Mouse (Mus musculus): ENCODE data around the gene Abcc9.

Gene Abcc9

DNA sequence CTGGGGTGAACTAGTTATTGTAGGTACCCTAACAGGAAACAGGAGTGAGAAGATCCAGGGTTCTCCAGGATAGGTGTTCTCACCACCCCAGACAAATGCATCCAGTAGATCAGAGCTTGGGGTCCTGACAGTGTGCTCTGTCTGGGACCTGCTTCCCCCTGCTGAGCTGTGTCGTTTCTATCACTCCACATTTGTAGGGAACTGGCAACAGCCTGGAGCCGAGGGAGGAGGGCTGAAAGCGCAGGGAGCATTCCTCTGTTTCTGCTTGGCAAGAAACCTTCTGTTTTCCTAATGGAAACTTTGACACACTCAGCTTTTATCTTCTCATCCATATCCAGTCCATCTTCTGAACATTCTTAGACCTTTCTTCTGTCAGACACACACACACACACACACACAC, 85.5 kb downstream of the Abcc9 start:
- DNase-seq (ENCODE audit: low read depth, low spot score): no peak

DNA sequence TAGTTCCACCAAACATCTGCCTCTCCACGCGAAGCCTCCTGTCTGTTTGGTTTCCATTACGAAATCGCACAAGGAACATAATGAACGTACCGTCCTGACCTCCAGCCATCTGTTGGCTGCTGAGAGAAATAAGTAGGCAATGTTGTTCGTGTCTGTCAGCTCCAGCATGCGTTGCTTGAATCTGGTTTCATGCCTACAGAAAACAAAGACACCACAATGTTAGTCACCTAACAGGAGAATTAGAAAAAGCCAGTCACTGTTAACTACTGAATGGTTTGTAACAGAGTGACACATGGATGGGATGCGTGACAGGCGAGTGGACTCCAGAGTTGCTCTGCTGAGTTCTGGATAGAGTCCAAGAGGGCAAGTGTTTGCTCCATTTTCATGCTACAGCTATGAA, 87.8 kb downstream of the Abcc9 start:
- no peak for DNase-seq (ENCODE audit: low read depth, low spot score)

DNA sequence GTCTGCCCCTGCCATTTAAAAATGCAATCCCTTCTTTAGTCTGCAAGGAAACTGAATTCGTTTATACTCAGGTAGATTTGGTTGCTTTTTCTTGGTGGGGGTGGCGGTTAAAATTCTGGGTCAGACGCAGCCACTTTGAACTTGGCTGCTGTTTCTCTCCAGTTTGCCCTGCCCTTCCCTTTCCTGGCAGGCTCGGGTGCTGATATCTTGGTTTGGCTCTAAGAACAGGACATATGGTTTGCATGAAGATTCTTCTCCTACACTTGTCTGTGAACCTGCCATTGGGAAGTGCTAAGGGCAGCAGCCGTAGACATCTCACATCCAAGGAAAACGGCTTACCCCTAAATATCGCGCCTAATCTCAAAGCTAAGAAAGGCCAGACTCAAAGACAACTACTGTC, 89.7 kb downstream of the Abcc9 start:
- no peak for DNase-seq (ENCODE audit: low read depth, low spot score)

DNA sequence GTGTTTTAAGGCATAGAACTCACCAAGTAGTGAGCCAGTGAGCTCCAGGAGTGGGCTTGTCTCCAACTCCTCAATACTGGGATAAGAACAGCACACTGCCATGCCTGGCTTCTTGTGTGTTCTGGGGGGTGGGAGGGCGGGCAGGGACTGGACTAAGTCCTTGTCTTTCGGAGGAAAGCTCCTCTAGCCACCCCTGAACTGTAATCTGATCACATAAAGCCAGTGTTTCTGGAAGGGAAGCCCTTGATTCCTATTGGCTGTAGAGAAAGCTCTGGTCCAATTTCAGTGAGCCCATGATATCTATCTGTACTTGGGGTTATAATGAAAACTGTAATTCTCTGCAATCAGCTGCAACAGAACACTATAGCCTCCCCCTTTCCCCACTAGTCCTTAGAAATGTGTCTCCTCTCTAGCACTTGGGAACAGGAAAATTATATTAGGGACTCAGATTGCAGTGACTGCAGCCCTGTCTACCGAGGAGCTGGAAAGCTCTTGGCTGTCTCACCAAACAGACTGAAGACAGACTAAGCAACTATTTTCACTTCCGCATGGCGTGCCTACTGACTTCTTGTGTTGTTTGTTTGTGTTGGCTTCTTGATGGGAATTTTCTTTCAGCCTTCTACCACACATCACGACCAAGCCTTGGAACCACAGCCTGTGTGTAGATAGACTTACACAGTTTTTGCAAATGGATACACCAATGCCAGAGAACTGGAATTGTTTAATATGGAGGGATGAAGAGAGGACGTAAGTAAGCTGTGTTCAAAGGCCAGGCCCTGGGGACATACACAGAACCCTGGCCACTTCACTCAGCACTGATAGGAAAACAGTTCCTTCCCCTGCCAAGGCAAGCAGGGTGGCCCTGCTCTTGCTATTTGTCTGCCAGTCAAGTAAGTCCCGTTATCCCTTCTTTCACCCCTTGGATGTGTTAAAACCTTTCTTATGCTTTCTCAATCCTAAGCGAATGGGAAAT, 92.4 kb downstream of the Abcc9 start:
- no peak for DNase-seq (ENCODE audit: low read depth, low spot score)

DNA sequence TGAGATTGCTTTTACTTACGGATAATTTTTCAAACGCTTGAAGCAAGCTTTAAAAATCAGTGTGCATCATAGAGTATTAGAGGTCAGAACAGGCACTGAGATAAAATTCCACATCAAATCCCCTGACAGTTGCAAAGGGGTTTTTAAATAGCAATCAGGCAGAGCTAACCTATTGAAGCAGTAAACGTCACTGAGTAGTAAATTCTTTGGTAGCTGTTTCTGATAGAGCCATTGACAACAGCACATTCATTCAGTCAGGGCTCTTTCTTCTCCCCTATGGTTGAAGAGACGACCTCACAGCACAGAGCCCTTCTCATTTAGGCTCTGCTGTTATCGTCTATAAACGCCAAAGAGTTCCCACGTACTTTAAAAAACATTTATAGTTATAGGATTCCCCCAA, 95.0 kb downstream of the Abcc9 start:
- DNase-seq (ENCODE audit: low read depth, low spot score): no peak

DNA sequence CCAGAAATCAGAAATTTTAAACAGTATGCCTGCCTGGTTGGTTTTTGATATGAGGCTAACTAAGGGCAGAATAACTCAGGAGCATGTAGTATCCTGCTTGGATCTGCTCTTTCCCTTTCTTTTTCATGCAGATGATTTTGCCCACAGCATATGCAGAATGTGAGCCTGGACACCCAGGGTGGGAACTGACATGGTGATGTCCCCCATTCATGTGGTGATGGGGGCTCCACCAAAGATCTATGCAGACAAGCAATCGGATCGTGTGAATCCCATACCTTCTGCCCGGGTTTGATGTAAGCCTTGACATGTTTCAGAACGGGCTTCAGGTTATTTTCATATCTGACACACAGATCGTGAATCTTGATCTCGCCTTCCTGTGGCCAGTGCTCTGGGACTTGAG, 99.3 kb downstream of the Abcc9 start:
- DNase-seq (ENCODE audit: low read depth, low spot score): no peak

DNA sequence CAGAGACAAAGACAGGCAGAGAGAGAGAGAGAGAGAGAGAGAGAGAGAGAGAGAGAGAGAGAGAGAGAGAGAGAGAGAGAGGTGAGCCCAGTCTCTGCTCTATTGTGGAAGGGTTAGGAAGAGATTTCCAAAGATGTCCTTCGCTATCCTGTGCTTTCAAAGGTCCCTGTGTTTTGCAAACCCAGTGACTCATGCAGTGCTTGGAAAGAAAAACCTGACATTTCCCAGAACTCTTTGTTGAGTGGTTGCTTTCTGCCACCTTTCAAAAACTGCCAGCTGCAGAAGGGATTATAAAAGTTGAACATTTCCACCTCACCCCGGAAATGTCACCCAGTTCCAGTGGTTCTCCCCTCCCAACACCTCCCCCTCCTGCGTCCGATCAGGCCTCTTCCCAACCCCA, 123.3 kb downstream of the Abcc9 start:
- DNase-seq (ENCODE audit: low read depth, low spot score): no peak

DNA sequence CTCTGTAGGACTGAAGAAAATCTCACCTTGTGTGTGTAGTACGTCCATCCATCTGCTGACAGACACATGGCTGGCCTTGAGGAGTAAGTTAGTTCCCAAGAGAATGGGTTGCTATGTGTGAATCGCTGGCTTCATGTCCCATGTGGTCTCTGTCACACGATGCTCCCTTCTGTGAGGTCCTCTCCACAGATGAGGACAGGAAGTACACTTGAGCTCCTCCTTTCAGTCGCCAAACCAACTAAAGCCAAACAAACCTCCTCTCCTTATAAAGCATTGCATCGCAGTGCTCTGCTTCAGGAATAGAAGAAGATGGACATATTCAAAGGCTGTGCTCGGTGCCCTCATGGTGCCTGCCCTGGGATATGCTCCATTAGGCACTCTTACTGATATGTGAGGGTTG, 124.3 kb downstream of the Abcc9 start:
- DNase-seq (ENCODE audit: low read depth, low spot score): no peak

DNA sequence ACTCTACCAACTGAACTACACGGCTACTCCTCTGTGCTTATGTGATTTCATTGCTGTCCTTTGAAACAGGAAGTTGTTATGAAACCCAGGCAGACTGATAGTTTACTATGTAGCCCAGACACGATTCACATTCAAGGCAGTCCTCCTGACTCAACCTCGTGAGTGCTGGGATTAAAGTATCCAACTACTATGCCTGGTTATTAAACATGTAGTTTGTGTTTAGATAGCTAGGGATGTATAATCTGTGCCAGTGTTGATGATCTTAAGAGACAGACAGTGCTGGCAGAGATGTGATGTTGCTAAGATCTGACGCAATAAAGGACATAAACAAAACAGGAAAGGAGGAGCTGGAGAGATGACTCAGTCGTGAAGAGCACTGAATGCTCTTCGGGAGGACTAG, 129.2 kb downstream of the Abcc9 start:
- no peak for DNase-seq (ENCODE audit: low read depth, low spot score)

DNA sequence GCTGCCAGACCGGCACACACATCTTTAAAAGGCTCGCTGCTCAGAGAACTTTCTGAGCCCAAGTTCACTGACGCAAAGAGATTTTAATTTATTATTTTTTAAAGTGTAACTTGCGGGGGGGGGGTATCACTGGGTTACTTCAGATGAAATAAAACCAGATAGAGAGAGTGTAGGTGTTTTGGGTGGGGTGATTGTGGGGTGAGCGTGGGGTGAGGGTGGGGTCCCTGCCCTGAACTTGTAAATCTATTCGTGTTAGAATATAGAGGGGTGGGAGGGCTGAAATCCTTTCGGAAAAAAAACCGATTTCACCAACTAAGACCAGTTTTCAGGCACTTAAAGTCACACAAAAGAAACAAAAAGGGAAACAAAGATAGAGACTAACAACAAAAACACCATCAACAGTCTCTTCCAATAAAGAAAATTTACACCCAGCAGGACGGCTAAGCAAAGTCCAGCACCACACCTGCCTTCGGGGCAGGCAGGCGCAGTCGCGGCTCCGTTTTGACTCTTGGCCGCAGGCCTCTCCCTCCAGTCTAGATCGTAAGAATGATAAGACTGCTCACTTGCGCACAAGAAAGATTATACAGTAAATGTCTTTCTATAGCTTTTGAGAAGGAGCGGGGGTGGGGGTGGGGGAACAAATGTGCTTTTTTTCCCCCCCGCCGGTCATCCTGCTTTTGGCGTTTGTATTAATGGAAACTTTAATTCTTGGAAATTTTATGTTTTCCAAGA, 130.3 kb downstream of the Abcc9 start:
- DNase-seq (ENCODE audit: low read depth, low spot score): no peak

DNA sequence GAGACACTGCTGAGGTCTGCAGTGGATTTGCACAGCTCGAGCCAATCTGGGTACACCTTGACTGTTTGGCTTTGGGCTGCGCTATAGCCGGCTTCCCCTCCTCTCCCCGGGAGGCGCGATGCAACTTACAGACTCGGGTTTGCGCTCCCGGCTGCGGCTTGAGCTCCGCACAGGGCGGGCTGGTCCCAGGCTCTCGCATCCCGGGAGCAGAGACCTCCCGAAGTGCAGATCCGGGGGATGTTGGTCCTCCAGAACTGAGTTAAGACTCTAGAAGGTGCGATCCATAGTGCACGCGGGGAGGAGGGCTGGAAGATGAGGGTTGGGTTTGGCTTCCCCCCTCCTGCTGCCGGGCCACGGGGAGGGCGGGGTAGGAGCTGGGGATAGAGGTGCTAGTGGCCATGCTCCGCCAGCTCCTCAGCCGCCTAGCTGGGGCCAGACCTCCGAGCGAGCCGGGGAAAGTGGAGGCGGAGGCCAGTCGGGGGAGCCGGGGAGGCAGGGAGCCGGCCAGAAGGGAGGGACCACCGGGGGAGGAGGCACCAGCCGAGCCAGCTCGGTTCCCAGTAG, 131.0 kb downstream of the Abcc9 start, which contains the start of gene Kcnj8:
TSS of gene Kcnj8 (minus strand) at position 560 of the 564 bp plus-strand sequence.
- DNase-seq (ENCODE audit: low read depth, low spot score): peak; percentile 31

DNA sequence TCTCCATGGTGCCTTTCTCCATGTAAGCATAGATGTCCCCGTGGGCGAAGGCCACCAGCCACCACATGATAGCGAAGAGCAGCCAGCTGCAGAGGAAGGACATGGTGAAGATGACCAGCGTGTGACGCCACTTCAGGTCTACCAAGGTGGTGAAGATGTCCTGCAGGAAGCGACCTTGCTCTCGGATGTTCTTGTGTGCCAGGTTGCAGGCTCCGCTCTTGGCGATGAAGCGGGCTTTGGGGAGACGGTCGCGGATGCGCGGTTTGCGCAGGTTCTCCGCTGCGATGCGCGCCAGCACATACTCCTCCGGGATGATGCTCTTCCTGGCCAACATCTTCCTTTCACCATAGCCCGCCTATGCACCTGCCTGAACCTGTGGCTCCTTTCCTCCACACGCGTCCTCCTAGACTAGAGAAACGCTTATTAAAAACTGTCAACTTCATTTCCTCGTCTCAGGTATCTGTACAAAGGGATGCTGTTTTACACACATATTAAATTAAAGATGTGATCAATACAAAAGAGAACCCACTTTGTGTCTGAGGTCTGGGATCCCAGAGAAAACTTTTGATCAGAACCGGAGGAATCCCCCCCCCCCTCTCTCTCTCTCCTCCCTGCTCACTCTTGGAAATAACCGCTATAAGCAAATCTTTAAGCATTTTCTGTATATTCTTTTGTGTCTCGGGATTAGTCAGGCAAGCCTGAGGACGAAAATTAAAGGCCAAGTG, 131.9 kb downstream of the Abcc9 start:
- DNase-seq (ENCODE audit: low read depth, low spot score): no peak

DNA sequence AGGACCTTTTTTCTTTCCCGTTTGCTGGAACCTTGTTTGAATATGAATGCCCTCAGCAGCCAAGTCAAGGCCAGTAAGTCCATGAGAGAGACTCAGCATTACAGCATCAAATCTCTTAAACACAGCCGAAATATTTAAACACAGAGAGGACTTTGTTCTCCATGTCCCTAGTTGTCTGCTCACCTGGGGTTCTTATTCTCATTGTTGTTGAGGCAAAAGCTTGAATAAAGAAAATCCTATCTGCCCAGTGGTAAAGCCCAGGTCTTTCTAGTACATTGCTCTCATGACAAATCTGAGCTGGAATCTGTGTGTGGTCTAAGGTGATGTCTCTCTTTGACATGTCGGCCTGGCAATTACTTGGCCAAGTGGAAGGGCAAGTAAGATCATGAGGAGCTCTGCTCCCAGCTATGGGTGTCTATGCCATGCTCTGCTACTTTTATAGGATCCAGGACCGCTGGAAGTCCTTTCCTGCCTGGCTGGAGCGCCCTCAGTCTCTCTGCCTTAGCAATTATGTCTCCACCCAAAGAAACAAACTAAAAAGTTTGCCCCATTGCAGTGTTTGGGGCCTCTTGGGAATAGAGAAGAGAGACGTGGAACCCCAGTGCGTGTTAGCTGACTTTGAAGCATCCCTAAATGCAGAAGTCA, 133.3 kb downstream of the Abcc9 start:
- no peak for DNase-seq (ENCODE audit: low read depth, low spot score)

DNA sequence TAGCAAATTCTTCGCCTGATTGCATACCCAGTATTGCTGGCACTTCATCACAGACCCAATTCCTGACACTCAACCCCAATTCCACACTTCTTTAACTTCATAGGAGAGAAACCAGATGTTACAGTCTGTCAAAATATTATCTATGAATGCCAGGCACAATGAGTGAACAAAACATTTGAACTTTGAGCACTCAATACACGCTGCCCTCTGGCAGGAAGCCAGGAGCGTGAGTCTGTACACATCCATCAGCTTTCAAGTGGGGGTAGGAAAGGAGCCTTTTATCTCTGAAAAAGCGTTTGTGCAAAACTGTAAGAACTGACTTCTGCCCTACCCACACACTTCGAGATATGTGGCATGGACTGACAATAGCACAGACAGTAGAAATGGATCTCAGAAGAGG, 134.7 kb downstream of the Abcc9 start:
- DNase-seq (ENCODE audit: low read depth, low spot score): no peak

DNA sequence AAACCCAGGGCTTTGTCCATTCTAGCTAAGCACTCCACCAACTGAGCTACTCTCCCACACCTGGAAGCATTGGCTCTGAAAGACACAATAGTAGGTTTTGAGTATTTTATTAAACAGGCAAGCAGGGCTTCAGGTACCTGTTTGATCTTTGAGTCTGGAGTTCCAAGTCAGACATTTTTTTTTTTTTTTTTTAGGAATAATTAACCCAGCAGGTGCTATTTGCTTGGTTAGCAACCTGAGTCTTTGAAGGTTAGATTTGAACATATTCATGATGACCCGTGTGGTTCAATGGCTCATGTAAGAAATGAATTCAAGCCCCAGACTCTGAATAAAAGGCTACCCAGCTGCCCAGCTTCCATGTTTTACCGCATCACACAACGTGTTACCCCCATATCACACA, 137.4 kb downstream of the Abcc9 start:
- no peak for DNase-seq (ENCODE audit: low read depth, low spot score)

DNA sequence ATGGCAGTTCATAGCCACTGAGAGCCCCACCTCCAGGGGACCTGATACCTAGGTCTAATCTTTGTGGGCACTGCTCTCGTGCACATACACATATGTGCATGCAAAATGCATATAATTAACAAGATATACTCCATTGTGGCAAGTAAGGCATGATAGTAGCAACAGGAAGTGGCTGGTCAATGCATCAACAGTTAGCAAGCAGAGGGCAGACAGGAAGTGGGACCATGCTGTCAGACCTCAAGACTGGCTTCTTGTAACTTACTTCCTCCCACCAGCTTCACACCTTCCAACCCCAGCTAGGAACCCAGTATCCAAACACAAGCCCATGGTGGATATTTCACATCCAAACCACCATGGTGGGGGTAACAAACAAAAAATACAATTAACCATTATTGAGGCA, 141.0 kb downstream of the Abcc9 start:
- no peak for DNase-seq (ENCODE audit: low read depth, low spot score)

DNA sequence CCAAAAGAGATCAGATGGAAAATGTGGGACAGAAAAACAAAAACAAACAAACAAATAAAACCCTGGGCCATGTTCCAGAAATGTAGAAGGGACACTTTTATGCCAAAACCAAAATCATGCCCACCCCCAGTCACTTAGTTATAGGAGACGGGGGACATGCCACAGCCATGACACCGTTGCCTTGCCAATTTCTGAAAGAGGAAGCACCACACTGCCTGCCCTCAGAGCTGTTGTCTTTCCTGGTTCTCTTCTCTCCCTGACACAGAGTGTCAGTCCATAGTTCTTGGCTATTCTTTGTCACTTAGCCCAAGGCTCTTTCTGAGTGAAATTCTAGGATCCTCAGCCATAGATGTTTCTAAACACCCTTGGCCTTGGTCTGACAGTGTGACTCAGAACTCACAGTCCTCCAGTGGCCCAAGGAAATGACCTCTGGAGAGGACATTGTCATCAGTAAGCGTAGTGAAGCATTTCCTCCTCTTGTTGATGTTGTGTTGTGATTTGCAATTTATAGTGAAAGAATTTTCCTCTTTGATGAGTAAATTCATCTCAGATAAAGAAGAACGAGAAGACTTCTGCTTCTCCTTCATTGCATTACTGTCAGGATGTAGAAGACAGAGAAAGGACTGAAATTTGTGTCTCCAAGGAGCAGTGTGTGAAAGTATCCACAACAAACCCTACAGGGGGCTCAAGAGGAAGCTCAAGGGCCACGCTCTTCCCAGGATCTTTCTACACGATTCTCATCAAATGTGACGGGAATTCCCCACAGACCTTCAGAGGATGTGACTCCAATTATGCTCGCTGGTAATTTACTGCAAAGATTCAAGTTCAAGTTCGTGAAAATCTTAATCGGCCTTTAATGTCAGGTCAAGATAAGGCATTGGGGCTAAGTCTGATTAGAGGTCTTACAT, 143.1 kb downstream of the Abcc9 start:
- no peak for DNase-seq (ENCODE audit: low read depth, low spot score)

DNA sequence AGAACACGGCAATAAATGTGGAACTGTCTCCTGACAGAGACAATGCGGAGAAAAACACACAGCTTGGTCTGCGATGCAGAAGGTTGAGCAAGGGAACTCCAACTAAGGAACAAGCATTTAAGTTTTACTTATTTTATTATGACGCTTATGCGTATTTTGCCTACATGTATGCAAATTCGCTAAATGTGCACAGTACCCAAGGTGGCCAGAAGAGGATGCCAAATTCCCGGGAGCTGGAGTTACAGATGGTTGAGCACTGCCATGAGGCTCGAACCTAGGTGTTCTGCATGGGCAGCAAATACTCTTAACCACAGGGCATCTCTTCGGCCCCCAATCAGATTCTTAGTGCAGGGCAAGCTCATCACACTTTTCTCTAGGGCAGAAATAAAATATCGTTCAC, 144.0 kb downstream of the Abcc9 start:
- peak; percentile 13 for DNase-seq (ENCODE audit: low read depth, low spot score)

DNA sequence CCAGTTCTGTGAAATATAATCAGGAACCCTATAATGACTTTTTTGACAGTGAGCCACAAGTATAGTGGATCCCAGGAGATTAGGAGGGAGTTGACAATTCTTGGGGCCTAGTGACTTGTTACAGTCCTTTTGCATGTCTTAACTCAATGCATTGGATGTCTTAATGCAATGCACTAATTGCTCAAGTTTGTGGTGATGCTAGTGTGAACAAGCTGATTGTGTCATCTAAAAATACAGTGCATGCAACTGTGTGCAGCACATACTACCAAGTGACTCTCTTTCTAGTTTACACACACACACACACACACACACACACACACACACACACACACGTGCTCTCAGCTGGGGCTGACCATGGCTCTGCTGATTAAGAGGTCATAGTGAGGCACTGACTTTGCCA, 146.1 kb downstream of the Abcc9 start:
- no peak for DNase-seq (ENCODE audit: low read depth, low spot score)

DNA sequence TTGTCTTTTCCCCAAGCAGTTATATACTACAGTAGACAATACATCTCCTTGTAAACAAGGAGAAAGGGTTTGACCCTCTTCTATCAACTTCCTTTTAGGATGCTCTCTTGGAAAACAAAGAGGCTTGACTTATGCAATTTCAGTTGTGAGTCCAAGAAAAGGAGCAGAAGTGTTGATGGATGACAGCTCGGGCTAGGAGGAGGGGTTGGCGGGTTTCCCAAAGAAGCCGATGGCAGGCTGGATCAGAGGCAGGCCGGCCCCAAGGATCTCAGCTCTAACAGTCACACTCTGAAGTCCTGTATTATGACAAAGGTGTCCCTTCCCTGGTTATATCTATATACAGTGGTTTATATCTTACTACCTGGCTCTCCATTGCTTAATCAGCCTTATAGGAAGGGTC, 150.6 kb downstream of the Abcc9 start:
- DNase-seq (ENCODE audit: low read depth, low spot score): no peak

Measured in forelimb bud, embryonic 11.5 days (tissue).